Mouse (Mus musculus) large intestine, adult 2 months (tissue): ENCODE data around the gene Morc2b. TPM values are rescaled to one million over a fixed set of nuclear protein-coding genes. Genes with fewer than 3 reads are reported as not detected.
"Not testable (repeated sequence)": the region's sequence is repeated elsewhere in the genome, so short reads cannot be mapped to it uniquely, and the experiment has no call there.

Experiments
- DNase-seq: peaks from one replicate; pipeline ENCODE4 v3.0.0-alpha.2; 2012; ENCODE audit warnings: low read depth, low spot score
- WGBS: fragments of 180-500 bp; shearing (Covaris S2); methylation state at CpG from one replicate; pipeline ENCODE4 v1.1.7; 2018; 5-methylcytosine and 5-hydroxymethylcytosine counted together
- polyA plus RNA-seq: library from polyadenylated mRNA; depleted of rRNA; stranded (reverse); fragments of >200 nt; gene quantifications from 2 replicates; pipeline ENCODE4 v1.2.3, GENCODE M21; 2012; rRNA removed

The Morc2b gene
- polyA plus RNA-seq: not detected in 2 replicates

DNA sequence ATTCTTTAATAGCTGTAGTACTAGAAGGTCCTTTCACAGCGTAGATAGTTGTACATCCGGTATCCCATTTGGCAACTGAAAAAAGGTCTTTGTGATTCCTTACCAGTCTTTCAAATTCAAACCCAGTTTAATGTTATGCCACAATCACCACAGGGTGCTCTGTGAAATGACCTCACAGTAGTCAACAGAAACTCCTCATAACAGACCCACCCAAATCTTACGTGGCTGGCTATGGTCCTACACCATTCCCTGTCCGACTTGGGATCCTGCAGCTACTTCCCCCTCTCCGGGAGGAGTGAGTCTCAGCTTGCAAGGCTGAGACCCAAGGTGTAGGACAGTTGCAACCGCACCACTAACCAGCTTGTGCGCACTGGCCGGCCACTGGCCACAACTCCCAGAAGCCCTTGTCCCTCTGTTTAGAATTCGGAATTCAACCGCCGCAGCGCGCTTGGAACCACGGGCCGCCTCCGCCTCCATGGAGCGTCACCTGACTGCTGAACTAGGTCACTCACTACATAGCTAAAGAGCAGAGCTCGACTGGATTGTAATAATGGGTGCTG is at the start of gene Morc2b:
Morc2b (minus strand) TSS at position 423 of the 560 bp plus-strand sequence.
- 77% methylated on average over 18 of the region's 18 CpGs for WGBS

DNA sequence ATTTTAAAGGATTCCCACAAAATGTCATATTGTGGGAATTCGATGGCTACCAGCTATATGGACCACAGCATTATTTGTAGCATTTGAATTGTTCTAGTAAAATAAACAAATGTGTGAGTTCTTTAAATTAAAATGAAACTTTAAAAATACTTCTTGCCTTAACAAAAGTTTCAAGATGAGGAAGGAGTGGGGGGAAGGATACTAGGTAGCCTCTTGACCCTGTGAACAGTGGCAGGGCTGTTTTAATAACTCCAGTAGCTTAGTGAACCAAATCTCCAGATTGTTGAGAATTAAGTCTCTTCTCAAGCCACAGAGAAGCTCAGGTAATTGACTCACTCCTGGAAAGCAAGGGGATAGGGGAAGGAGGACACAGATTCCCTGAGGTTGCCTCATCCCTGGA is 28.7 kb upstream of the Morc2b start, which contains the start of gene Olfr55:
Olfr55 (plus strand) TSS at position 301 of the 400 bp plus-strand sequence.
- DNase-seq: not testable (repeated sequence)
- WGBS: 85% methylated on average over 1 of the region's 1 CpGs

More for the DNA sequence above, at the start of gene Morc2b:
- DNase-seq: no peak

DNA sequence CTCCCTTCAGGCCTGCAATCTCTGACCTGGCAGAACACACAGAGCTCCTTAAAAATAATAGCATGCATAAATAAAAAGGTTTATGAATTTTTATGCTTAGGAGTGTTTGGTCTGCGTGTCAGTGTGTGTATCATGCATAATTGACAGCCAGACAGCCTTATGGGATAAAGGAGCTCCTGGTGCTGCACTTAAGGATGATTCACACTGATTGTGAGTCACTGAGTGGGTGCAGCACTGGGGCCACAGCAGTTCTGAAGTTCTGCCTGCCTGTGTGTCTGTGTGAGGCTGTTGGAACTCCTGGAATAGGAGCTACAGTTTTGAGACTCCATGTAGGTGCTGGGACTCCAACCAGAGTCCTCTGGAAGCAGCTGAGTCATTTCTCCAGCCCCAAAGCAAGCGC is 13.2 kb downstream of the Morc2b start:
- DNase-seq: no peak
- 57% methylated on average over 2 of the region's 2 CpGs for WGBS

DNA sequence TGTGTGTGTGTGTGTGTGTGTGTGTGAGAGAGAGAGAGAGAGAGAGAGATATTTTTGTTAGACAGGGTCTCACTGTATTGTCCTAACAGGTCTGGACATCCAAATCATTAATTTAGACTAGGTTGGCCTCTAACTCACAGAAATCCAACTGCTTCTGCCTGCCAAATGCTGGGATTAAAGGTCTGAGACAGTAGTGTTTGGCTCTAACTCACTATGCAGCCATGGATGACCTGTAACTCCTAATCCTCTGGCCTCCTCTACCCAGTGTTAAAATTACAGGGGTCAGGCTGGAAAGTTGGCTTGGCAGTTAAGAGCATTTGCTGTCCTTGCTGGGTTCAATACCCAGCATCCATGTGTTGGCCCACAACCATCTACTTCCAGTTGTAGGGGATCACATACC is 14.9 kb downstream of the Morc2b start:
- no peak for DNase-seq

DNA sequence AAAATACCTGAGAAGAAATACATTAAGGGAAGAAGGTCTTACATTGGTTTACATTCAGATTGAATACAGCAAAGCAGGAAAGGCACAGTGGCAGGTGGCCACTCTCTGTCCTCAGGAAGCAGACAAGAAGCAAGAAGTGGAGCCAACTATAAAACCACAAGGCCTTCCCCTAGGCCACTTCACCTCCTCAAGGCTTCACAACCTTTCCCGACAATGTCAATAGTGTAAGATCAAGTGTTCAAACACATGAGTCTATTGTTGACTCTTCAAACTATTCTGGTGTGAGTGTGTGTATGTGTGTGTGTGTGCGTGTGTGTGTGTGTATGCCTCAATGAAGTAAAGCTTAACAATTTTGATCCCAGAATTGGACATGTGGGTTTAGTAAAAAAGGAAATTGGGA is 42.1 kb downstream of the Morc2b start:
- DNase-seq: no peak
- 85% methylated on average over 2 of the region's 2 CpGs for WGBS

DNA sequence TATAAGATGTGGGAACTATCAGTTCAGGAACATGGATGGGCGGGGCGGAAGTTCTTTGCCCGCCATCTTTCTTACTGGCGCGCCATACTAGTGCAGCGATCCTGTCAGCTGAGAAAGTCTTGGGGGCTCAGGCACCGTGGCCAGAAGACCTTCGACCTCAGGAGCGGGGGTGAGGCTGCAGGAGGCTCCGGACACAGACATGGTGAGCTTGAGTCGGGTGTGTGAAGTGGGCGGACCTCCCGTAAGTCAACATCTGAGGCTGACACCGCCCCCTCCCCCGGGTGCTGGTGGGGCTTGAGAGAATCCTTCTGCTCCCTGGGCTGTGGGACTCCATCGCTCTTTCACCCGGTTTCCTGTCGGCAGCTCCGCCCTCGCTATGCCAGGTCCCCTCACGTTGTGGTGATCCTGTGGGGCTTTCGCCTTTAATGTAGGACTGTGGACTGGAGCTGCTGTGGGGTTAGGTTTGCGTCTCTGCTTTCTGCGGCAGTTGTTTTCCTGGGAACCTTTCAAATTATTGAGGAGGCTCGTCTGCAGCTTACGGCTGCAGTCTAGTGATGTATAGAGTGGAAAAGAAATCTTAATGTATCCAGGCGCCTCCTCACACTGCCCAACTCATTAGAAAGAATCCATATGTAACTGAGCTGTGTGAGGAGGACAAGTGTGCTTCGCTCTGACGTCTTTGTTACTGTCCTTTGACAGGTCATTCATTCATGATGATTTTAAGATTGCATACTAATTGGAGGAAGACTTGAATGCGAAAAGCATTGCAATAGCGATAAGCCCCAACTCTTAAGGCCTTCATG is 46.9 kb downstream of the Morc2b start:
- WGBS: under 1% methylated on average over 31 of the region's 31 CpGs

DNA sequence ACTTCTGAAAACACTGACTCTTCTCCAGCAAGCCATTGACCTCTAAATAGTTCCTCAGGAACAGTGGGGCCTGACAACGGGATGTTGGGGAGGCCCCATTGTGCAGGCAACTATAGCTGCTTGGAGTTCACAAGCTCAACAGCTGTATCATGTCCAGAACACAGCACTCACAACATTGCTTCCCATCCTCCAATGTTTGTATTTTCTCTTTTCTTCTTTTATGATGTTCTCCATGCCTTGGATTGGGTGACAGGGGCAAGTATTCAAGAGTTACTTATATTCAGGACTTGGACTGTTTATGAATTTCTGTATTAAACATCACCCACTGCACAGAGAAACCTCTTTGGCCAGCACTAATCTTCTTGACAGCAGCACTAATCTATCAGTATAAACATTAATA is 47.9 kb downstream of the Morc2b start:
- 72% methylated on average over 1 of the region's 1 CpGs for WGBS
- DNase-seq: no peak

More for the DNA sequence above, 46.9 kb downstream of the Morc2b start:
- peak; percentile 59 for DNase-seq

DNA sequence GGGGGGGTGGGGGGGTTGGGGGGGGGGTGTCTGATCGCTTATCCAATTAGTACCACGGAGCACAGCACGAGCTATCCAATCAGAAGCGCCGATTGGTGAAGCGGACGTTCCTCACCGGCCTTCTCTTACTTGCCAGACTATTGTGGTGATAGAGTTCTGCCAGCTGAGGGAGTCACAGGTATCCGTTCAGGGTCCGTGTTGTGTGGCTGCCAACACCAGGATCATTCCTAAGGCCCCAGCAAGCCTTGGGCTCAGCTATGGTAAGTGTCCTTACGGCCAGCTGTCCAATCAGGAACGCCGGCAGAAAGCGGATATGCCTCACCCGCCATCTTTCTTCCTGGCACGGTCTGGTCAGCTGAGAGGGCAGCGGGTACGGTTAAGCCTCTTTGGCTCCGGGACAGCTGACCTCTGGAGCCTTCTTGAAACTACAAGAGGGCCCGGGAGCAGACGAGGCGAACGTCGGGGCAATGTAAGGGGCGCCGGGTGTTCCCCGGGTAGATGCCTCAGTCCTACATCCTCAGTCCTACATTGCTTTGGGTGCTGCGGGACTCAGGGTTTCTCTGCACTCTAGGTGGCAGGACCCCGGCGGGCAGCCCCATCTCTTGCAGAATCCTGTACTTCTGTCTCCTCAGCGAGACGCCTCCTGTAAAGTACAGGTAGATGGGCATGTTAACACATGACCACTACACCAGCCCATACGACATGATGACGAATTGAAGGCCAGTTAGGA is 50.1 kb downstream of the Morc2b start, which contains the start of gene Zfp563:
Zfp563 (plus strand) TSS at position 91 of the 730 bp plus-strand sequence.
- peak; percentile 78 for DNase-seq
- 4% methylated on average over 34 of the region's 34 CpGs for WGBS

DNA sequence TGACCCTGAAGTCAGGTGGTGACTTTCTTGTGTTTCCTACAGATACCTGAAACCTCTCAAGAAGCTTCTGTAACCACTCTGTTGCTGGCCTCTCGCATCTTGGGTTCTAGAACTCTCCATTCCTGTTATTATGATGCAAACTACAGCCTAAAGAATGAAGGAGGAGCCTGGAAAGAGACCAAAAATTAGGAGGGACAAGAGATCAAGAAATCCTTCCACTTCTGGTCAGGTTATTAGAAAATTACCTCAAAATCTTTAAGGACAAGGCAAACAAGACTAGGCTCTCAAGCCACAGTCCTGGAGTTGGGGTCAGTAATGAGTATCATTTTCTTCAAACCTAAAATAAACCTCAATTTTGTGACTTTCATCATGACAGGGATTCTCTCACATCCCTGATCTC is 71.5 kb downstream of the Morc2b start, which contains the start of gene 4921501E09Rik:
4921501E09Rik (minus strand) TSS at position 101 of the 400 bp plus-strand sequence.
- WGBS: 43% methylated on average over 1 of the region's 1 CpGs
- DNase-seq: no peak

Other genes starting within 250 kb of the Morc2b start
- 1.1 and 1.2 TPM in 2 replicates for gene Zfp870, start 248.0 kb downstream of the Morc2b start, polyA plus RNA-seq
- 541 and 1,297 TPM in 2 replicates for gene Cyp4f14, start 222.3 kb downstream of the Morc2b start, polyA plus RNA-seq
- 60.1 and 94.9 TPM in 2 replicates for gene Cyp4f13, start 192.3 kb downstream of the Morc2b start, polyA plus RNA-seq
- gene Zfp472, start 173.9 kb downstream of the Morc2b start, polyA plus RNA-seq: 1.7 and 2.0 TPM in 2 replicates
- gene Zfp952, start 146.6 kb downstream of the Morc2b start, polyA plus RNA-seq: 2.2 and 3.0 TPM in 2 replicates
- 0.42 and 0.75 TPM in 2 replicates for gene Zfp763, start 106.3 kb downstream of the Morc2b start, polyA plus RNA-seq
- gene 4921501E09Rik, start 71.6 kb downstream of the Morc2b start, polyA plus RNA-seq: not detected in 2 replicates
- gene Zfp563, start 50.4 kb downstream of the Morc2b start, polyA plus RNA-seq: 1.1 and 1.4 TPM in 2 replicates
- not detected in 2 replicates for gene Olfr55, start 28.8 kb upstream of the Morc2b start, polyA plus RNA-seq
- not detected in 2 replicates for gene Olfr239, start 51.6 kb upstream of the Morc2b start, polyA plus RNA-seq
- not detected in 2 replicates for gene Olfr1564, start 82.0 kb upstream of the Morc2b start, polyA plus RNA-seq
- gene Zfp955a, start 115.5 kb upstream of the Morc2b start, polyA plus RNA-seq: 0.79 and 1.1 TPM in 2 replicates
- not detected in 2 replicates for gene Olfr63, start 125.0 kb upstream of the Morc2b start, polyA plus RNA-seq
- 0.89 and 1.7 TPM in 2 replicates for gene Zfp955b, start 149.9 kb upstream of the Morc2b start, polyA plus RNA-seq
- gene Zfp81, start 219.2 kb upstream of the Morc2b start, polyA plus RNA-seq: 0.63 and 0.89 TPM in 2 replicates